Comparison of ENCODE assay signal across 10 mouse cellular contexts in genomic region chr11:113352085-113352815, GRCm38 (mm10).
A peak's percentile ranks its signal among the peaks of the same experiment; 100 is the strongest.
DNase-seq lines count a peak whose midpoint lies in the region; ATAC-seq and TF ChIP-seq lines count a peak whose summit lies in the region.
"Had no signal": no experiment of that assay in that cellular context is flagged by ENCODE, and none has a peak within 500 bp of the region (broad histone marks: within the 10 kb centered on the region; RNA-seq: fewer than 3 reads in every experiment).

No protein-coding gene starts in this region.

- no peak overlapping the region for H3K9ac ChIP-seq in hindbrain, postnatal 0 days (replicated peaks; ENCODE audit: low read length)

- intact Hi-C loops in heart, postnatal 36 days (cut with DNase I) = no loop called here

- peak overlapping the region; percentile 73 for H3K4me3 ChIP-seq in megakaryocyte, embryonic 14.5 days (replicated peaks)
- H3K4me3 ChIP-seq in hindbrain, postnatal 0 days (ENCODE audit: low read length) = no peak overlapping the region
- H3K4me3 ChIP-seq: limb, embryonic 10.5 days had no signal

- H3K9me3 ChIP-seq in megakaryocyte, embryonic 14.5 days = peaks cover 52% of the 10 kb centered on the region
- H3K9me3 ChIP-seq in hindbrain, postnatal 0 days (ENCODE audit: low read length) = no peaks in the 10 kb centered on the region
- H3K9me3 ChIP-seq: limb, embryonic 10.5 days had no signal

- no peaks in the 10 kb centered on the region for H3K27me3 ChIP-seq in megakaryocyte, embryonic 14.5 days (replicated peaks)
- H3K27me3 ChIP-seq in hindbrain, postnatal 0 days (ENCODE audit: insufficient read depth, low read length) = no peaks in the 10 kb centered on the region

- ATAC-seq in megakaryocyte, adult 5-6 weeks (ENCODE audit: poor library complexity, severe bottlenecking) = no peak
- ATAC-seq in hindbrain, postnatal 0 days = peak; percentile 35; the same call in 1 of the 2 replicates

- peaks cover 19% of the 10 kb centered on the region for H3K36me3 ChIP-seq in megakaryocyte, embryonic 14.5 days (replicated peaks; ENCODE audit: low read length)
- no peaks in the 10 kb centered on the region for H3K36me3 ChIP-seq in hindbrain, postnatal 0 days (ENCODE audit: insufficient read depth, low read length)
- H3K36me3 ChIP-seq: G1E had no signal

- 42% methylated on average over 10 of the region's 12 CpGs for WGBS in hindbrain, postnatal 0 days

- H3K4me1 ChIP-seq in megakaryocyte, embryonic 14.5 days = peaks cover 48% of the 10 kb centered on the region
- H3K4me1 ChIP-seq in hindbrain, postnatal 0 days (ENCODE audit: insufficient read depth, low read length) = no peaks in the 10 kb centered on the region
- H3K4me1 ChIP-seq: limb, embryonic 10.5 days had no signal

- DNase-seq in adipocyte (ENCODE audit: low spot score) = peak; percentile 3
- DNase-seq in hindbrain, postnatal 0 days (ENCODE audit: low spot score) = peak; percentile 29
- no peak for DNase-seq in gastrocnemius, adult 18-20 months (ENCODE audit: low spot score)
- DNase-seq in heart, postnatal 4 days = no peak
- DNase-seq in heart, postnatal 36 days = no peak
- DNase-seq: gastrocnemius, postnatal 25 days had no signal

- TF ChIP-seq CTCF in hindbrain, postnatal 0 days (IDR thresholded peaks at IDR 0.05; ENCODE audit: low read depth) = no peak

- no peak overlapping the region for H3K27ac ChIP-seq in hindbrain, postnatal 0 days
- H3K27ac ChIP-seq: limb, embryonic 10.5 days had no signal

- H3K4me2 ChIP-seq in hindbrain, postnatal 0 days (ENCODE audit: low read depth, low read length) = no peak overlapping the region

Comparison
In these comparisons a context has a peak if more than half of its experiments do, and no peak if none do; other contexts are left out.
1. DNase-seq: peak in adipocyte (single experiment) and hindbrain, postnatal 0 days (single experiment); none in gastrocnemius, adult 18-20 months (single experiment), heart, postnatal 4 days (single experiment) and heart, postnatal 36 days (0 of 2).